In the genomic region with DNA sequence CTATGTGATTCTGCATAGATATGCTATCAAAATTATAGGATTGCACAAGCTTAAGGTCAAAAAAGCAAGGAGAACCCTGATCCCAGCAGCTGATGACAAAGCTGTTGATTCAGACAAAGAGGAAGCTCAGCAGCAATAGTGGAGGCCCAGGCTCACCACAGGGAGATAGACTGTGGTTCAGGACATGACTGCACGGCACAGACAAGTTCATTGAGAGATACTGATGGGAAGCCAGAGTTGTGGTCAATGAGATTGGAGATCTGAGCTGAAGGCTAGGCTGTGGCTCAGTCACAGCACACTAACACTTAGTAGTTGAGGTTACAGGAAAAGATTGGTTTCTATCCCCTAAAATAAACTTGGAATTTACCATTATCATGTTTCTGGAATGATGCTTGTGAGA, we compare ENCODE assay signal across 25 mouse cellular contexts. TPM values are rescaled to one million over a fixed set of nuclear protein-coding genes. Genes with fewer than 3 reads are reported as not detected.
DNase-seq lines count a peak whose midpoint lies in the region; ATAC-seq and TF ChIP-seq lines count a peak whose summit lies in the region.
"Had no signal": no experiment of that assay in that cellular context is flagged by ENCODE, and none has a peak within 500 bp of the region (broad histone marks: within the 10 kb centered on the region; RNA-seq: fewer than 3 reads in every experiment).

No protein-coding gene starts in this region.

- H3K27me3 ChIP-seq in G1E (ENCODE audit: insufficient read depth, low read length): no peaks in the 10 kb centered on the region
- H3K27me3 ChIP-seq: embryonic facial prominence, embryonic 15.5 days; heart, embryonic 13.5 days; hindbrain, embryonic 12.5 days; intestine, embryonic 15.5 days had no signal

- peaks cover 3% of the 10 kb centered on the region; the same call in 1 of the 2 replicates for H3K9me3 ChIP-seq in G1E (replicated peaks)
- H3K9me3 ChIP-seq: embryonic facial prominence, embryonic 15.5 days; forebrain, embryonic 10.5 days; heart, embryonic 13.5 days; hindbrain, embryonic 12.5 days; intestine, embryonic 15.5 days had no signal

- TF ChIP-seq CTCF in G1E (IDR thresholded peaks at IDR 0.05; ENCODE audit: low read depth, low read length): no peak

- DNase-seq in G1E (ENCODE audit: low spot score) (peak; percentile 29), MEL-GATA-1-ER (ENCODE audit: extremely low read depth, low read depth) (peak; percentile 75)
- DNase-seq in spleen, adult 18-20 months: no peak
- no peak for DNase-seq in right cerebral cortex, adult 18-20 months
- DNase-seq in kidney, adult 11 months: no peak
- DNase-seq: adrenal gland, adult 8-10 months; B cell, adult 2 months; cerebellum, adult 11 months; cerebellum, adult 8-10 months; cerebellum, postnatal 25 days; gastrocnemius, adult 2 months; gastrocnemius, postnatal 25 days; heart, adult 11 months; heart, postnatal 36 days had no signal

- H3K4me3 ChIP-seq in G1E (ENCODE audit: low read depth, low read length): no peak overlapping the region
- H3K4me3 ChIP-seq: embryonic facial prominence, embryonic 15.5 days; erythroblast, embryonic 14.5 days; forebrain, embryonic 10.5 days; gastrocnemius, adult 2 months; heart, embryonic 13.5 days; hindbrain, embryonic 12.5 days; intestine, embryonic 15.5 days had no signal

- no peaks in the 10 kb centered on the region for H3K36me3 ChIP-seq in G1E (replicated peaks)
- H3K36me3 ChIP-seq: embryonic facial prominence, embryonic 15.5 days; forebrain, embryonic 10.5 days; heart, embryonic 13.5 days; hindbrain, embryonic 12.5 days; intestine, embryonic 15.5 days had no signal

- peak; percentile 92 for ATAC-seq in G1E (ENCODE audit: extremely low read depth, insufficient number of reproducible peaks, low FRiP score, poor library complexity, severe bottlenecking)
- ATAC-seq in megakaryocyte, adult 5-6 weeks (ENCODE audit: poor library complexity, severe bottlenecking): 0 out of 2 replicates have a peak, but pooled peaks have one; percentile 27
- ATAC-seq: CD4-positive, CD25-positive, alpha-beta regulatory T cell, adult 4 months; forebrain, embryonic 14.5 days; intestine, embryonic 15.5 days had no signal

- peaks cover 4% of the 10 kb centered on the region for H3K4me1 ChIP-seq in G1E (ENCODE audit: insufficient read depth, low read depth, low read length)
- H3K4me1 ChIP-seq: embryonic facial prominence, embryonic 15.5 days; forebrain, embryonic 10.5 days; heart, embryonic 13.5 days; hindbrain, embryonic 12.5 days; intestine, embryonic 15.5 days had no signal

RNA-seq across cellular contexts. Expression of a gene that starts 21.5 kb away (rescaled TPM):
- 35.7 and 56.4 TPM in 2 replicates for total RNA-seq in G1E (2014; fragmentation: Nextera tagmentation)
- total RNA-seq in G1E (2017): 37.3 and 43.3 TPM in 2 replicates
- 2.9 and 3.0 TPM in 2 replicates for polyA plus RNA-seq in G1E (2012)
- total RNA-seq in megakaryocyte, adult 5-6 weeks (2015): 22.7 and 24.7 TPM in 2 replicates
- total RNA-seq in megakaryocyte, adult 5-6 weeks (2017): 18.0 and 22.0 TPM in 2 replicates

RNA-seq across cellular contexts. Expression of a gene that starts 57.8 kb away (rescaled TPM):
- total RNA-seq in G1E (2014; fragmentation: Nextera tagmentation) (not detected in 2 replicates), G1E (2017) (not detected in 2 replicates)
- polyA plus RNA-seq in G1E (2012): not detected in 2 replicates
- not detected in 2 replicates for total RNA-seq in megakaryocyte, adult 5-6 weeks (2015)
- not detected in 2 replicates for total RNA-seq in megakaryocyte, adult 5-6 weeks (2017)
- total RNA-seq: adrenal gland, adult 8-10 months; gastrocnemius, adult 2 months; gastrocnemius, postnatal 25 days; heart, postnatal 36 days had no signal
- polyA plus RNA-seq: brain, embryonic 14.5 days; CD4-positive, CD25-positive, alpha-beta regulatory T cell, adult 4 months; embryonic facial prominence, embryonic 15.5 days; erythroblast, embryonic 14.5 days; forebrain, embryonic 10.5 days; forebrain, embryonic 14.5 days; heart, embryonic 13.5 days; heart, postnatal 0 days; hindbrain, embryonic 12.5 days; intestine, embryonic 15.5 days had no signal

Comparison
In these comparisons a context has a peak if more than half of its experiments do, and no peak if none do; other contexts are left out.
1. DNase-seq: peak in G1E (single experiment) and MEL-GATA-1-ER (single experiment); none in spleen, adult 18-20 months (0 of 2), right cerebral cortex, adult 18-20 months (single experiment) and kidney, adult 11 months (single experiment).